Mouse (Mus musculus) G1E (cell line): ENCODE measurements around the gene Ybx3. TPM values are rescaled to one million over a fixed set of nuclear protein-coding genes. Genes with fewer than 3 reads are reported as not detected.
A peak's percentile ranks its signal among the peaks of the same experiment; 100 is the strongest.

ENCODE experiments used
- ATAC-seq: 2 replicates; pipeline ENCODE4 v1.8.0; 2016; ENCODE audit warnings: mild to moderate bottlenecking; ENCODE audit not compliant: insufficient number of reproducible peaks, poor library complexity, low FRiP score, severe bottlenecking; ENCODE audit errors: extremely low read depth
- DNase-seq: peaks from one replicate; pipeline ENCODE4 v3.0.0; 2012; ENCODE audit warnings: low spot score
- H3K27me3 ChIP-seq: 2 replicates; pipeline ENCODE4 v1.6.1; 2012; ENCODE audit warnings: mild to moderate bottlenecking, low read length, inconsistent platforms; ENCODE audit not compliant: insufficient read depth
- H3K36me3 ChIP-seq: replicated peaks from 2 replicates; pipeline ENCODE3; 2012; ENCODE audit warnings: mild to moderate bottlenecking, inconsistent platforms
- H3K4me1 ChIP-seq: 2 replicates; pipeline ENCODE4 v1.6.1; 2012; ENCODE audit warnings: low read depth, low read length, inconsistent platforms, mixed read lengths; ENCODE audit not compliant: insufficient read depth
- H3K4me3 ChIP-seq: 2 replicates; pipeline ENCODE4 v1.5.1; 2012; ENCODE audit warnings: low read depth, mild to moderate bottlenecking, inconsistent platforms, low read length, moderate library complexity, mixed read lengths
- H3K9me3 ChIP-seq: replicated peaks from 2 replicates; pipeline ENCODE4 v1.6.1; 2012; ENCODE audit warnings: inconsistent platforms
- CTCF ChIP-seq: IDR thresholded peaks from 2 replicates; pipeline ENCODE4 v1.5.1; 2012; ENCODE audit warnings: low read depth, low read length, inconsistent platforms, mixed read lengths
- GATA1 ChIP-seq: IDR thresholded peaks from 2 replicates; pipeline ENCODE4 v1.6.1; 2012; ENCODE audit warnings: borderline replicate concordance, low read length, inconsistent platforms, mixed read lengths
- GATA2 ChIP-seq: IDR thresholded peaks from 2 replicates; pipeline ENCODE4 v1.6.1; 2012; ENCODE audit warnings: low read depth, low read length, inconsistent platforms, borderline replicate concordance
- POLR2AphosphoS5 ChIP-seq: IDR thresholded peaks from 2 replicates; pipeline ENCODE4 v1.6.1; 2012; ENCODE audit warnings: low read depth, low read length, inconsistent platforms; ENCODE audit not compliant: insufficient replicate concordance
- TAL1 ChIP-seq: conservative IDR thresholded peaks from 2 replicates; pipeline ENCODE4 v1.6.1; 2012; ENCODE audit warnings: low read depth, low read length, inconsistent platforms, mixed read lengths
- polyA plus RNA-seq: library from polyadenylated mRNA; stranded (reverse); fragments of >175 nt; gene quantifications from 2 replicates; pipeline ENCODE4 v1.2.3, GENCODE M21; 2012
- total RNA-seq, 2 experiments: library from RNA; stranded (forward) in 1 of 2; stranded (reverse) in 1 of 2; fragments of 200-1000 nt in 1 of 2; fragments of >200 nt in 1 of 2; fragmentation: Nextera tagmentation in 1 of 2; gene quantifications; 2 replicates each; pipeline ENCODE4 v1.2.3; 2014 to 2017

Gene Ybx3
- total and polyA plus RNA-seq, 3 experiments, result 391 to 1,477 (median 1,065) TPM

DNA sequence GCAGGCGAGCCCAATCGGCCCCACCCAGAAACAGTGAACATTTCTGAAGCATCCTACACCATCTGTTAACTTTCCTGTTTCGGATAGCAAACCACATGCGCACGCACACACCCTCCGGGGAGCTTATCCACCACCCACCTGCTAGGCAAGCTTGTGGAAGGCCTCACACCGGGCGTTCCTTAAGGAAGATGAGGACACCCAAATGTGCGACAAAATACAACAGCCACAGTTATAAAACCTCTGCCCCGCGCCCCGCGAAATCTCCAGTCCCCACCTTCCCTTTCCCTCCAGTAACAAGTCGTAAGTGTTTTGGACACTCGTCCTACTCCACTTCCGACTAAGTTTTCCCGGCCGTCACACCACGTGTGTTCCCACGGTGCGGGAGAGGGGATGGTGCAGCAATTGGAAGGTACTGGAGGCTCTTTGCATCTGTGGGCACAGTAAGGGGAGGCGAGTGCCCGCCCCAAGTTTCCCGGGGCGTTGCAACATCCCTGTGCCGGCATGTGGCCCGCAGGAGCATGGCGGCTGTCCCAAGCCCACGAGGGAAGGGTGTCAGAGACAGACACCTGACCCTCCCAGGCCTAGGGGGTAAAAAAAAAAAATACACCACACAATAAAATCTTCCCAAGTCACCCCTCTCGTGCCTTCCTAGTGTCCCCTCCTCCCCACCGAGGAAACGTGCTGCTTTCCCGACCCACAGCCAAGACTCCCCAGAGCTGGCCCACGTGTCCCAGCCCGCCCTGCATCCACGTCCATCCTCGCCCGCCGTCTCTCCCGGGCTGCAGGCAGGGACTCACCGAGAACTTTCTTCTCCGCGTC, 846 bp downstream of the Ybx3 start:
- H3K4me1 ChIP-seq, result peaks cover 40% of the 10 kb centered on the region
- no peaks in the 10 kb centered on the region for H3K9me3 ChIP-seq
- peaks cover 28% of the 10 kb centered on the region for H3K36me3 ChIP-seq
- ATAC-seq, result peak; percentile 57
- H3K27me3 ChIP-seq, result no peaks in the 10 kb centered on the region
- peak; percentile 62 for DNase-seq
- H3K4me3 ChIP-seq, result peak overlapping the region; percentile 91
- TF ChIP-seq TAL1 (peak; percentile 29; the same call in 1 of the 2 replicates), POLR2AphosphoS5 (no peak), GATA1 (no peak)

DNA sequence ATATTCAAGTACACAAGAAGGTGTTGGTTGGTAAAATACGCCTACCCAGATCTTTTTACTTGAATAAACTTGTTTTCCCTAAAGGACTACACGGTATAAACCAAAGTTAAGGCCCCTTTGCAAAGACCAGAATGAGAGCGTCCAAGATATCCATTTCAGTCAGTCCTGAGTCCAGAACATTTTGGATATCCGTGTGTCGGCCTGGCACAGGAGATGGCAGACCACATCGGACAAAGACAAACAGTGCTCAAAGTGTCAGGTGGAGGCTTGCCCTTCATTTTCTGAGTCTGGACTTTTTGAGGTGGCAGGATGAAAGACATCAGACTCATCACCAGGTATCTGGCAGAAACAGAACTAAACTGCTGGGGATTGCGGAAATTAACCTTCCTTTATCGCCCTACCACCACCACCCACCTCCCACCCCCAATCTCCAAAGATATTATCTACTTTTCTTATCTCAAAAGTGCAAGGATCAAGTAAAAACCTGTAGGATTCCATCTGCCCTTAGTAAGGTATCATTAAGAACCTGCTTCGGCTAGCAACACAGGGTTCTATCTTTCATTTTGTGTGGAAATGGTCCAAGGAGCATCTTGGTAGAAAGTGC, 1.8 kb downstream of the Ybx3 start:
- TF ChIP-seq GATA1, result no peak
- TF ChIP-seq POLR2AphosphoS5, result no peak
- TF ChIP-seq TAL1, result no peak
- no peak for TF ChIP-seq CTCF
- Histone ChIP-seq H3K4me1 (peaks cover 48% of the 10 kb centered on the region), H3K27me3 (no peaks in the 10 kb centered on the region), H3K4me3 (peak overlapping the region; percentile 91), H3K9me3 (no peaks in the 10 kb centered on the region), H3K36me3 (peaks cover 37% of the 10 kb centered on the region)
- DNase-seq (no peak), ATAC-seq (0 out of 2 replicates have a peak, but pooled peaks have one; percentile 2)

DNA sequence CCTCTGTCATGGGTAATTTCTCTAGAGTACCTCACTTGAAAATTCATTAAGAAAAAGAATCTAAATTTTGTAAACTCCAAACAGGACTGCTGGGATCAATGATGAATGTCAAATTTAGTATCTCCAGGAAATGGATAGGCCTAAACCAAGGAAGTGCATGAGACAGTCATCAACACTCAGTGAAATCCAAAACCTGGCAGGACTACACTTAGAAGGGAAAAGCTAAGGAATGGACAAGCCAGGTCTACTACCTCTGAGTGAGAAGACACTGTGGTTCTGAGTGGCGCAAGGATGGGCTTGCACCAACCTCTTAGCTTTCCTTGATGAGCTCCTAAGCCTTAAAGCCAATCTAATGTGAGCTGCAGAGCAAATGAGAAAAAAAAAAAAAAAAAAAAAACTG, 2.8 kb downstream of the Ybx3 start:
- H3K27me3 ChIP-seq, result no peaks in the 10 kb centered on the region
- peaks cover 53% of the 10 kb centered on the region for H3K4me1 ChIP-seq
- DNase-seq, result no peak
- H3K9me3 ChIP-seq, result no peaks in the 10 kb centered on the region
- TF ChIP-seq POLR2AphosphoS5 (no peak), GATA2 (no peak), CTCF (no peak), GATA1 (no peak), TAL1 (no peak)
- peaks cover 48% of the 10 kb centered on the region for H3K36me3 ChIP-seq
- H3K4me3 ChIP-seq, result peak overlapping the region; percentile 91
- no peak for ATAC-seq

DNA sequence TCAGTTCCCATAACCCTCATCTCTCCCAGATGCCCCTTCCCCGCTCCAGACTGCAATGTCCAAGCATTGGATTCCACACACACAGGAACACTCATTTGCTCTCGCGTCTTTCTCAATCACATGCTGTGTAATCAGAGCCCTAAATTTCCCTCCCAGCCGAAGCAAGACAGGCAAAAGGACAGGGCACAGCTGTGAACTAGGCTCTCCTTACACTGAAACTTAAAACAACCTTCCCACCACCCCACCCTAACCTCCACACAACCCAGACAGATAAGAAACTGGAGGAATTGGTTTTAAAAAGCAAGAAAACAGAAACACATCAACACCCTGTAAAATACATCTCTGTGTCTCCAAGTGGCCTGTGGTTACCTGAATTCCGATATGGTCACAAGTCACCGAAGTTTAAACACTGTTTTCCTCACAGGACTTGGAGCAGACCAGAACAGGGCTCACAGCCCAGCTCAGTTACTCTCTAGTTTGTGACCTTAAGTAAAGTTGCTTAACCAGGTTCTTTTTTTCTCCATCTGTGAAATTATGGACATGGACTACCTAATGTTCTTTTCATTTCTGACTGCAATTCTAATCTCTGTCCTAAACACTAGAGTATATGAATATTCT, 4.5 kb downstream of the Ybx3 start:
- Histone ChIP-seq H3K27me3 (no peaks in the 10 kb centered on the region), H3K4me3 (peak overlapping the region; percentile 60; the same call in 1 of the 2 replicates), H3K36me3 (peaks cover 64% of the 10 kb centered on the region), H3K4me1 (peaks cover 54% of the 10 kb centered on the region), H3K9me3 (no peaks in the 10 kb centered on the region)
- TF ChIP-seq TAL1, result no peak
- TF ChIP-seq CTCF, result no peak
- no peak for TF ChIP-seq GATA2
- no peak for TF ChIP-seq GATA1
- no peak for TF ChIP-seq POLR2AphosphoS5
- DNase-seq, result no peak
- ATAC-seq, result no peak

DNA sequence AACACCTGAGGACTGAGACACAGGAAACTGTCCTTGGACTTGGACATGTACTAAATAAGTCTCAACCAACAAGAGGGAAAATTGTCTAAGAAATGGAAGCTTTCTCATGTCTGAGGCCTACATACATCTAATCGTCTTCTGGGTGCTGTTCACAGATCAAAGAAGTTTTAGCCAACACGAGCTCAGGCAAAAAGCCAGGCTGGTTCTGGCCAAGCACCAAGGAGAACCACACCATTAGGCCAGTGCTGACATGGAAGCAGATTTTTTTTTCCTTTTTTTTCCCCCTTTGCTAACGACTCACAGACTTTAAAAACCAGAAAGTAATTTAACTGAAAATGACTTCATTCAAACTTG, 5.3 kb downstream of the Ybx3 start:
- DNase-seq (no peak), ATAC-seq (no peak)
- Histone ChIP-seq H3K4me3 (no peak overlapping the region; the same call in 1 of the 2 replicates), H3K4me1 (peaks cover 58% of the 10 kb centered on the region), H3K9me3 (no peaks in the 10 kb centered on the region), H3K27me3 (no peaks in the 10 kb centered on the region), H3K36me3 (peaks cover 73% of the 10 kb centered on the region)
- TF ChIP-seq CTCF (no peak), TAL1 (no peak), POLR2AphosphoS5 (no peak), GATA1 (no peak), GATA2 (no peak)
